Mouse (Mus musculus): ENCODE data around the gene Lmx1a.

Gene Lmx1a

DNA sequence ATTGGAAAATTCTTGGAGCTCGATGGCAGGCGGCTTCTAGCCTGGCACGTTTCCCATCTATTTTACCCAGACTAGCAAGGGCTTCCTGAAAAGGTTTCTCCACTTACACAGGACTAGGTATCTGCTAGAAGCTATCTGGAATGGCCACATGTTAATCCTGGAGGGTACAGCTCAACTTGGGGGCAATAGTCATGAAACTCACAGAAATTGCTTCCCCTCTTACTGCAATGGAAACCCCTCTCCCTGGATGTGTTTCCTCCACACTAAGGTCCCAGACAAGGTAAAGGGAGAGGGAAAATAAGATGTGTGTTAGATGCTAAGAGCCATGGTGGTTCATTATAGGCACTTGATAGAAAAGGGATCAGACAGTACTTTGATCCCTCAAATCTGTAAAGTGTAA lies 5.7 kb downstream of the Lmx1a start:
- DNase-seq: no peak

- DNase-seq: no peak
Measured at GRCm38 (mm10) chr1:167695910-167696459, 6.9 kb downstream of the Lmx1a start.

- no peak for DNase-seq
Measured at GRCm38 (mm10) chr1:167699706-167700105, 10.7 kb downstream of the Lmx1a start.

GRCm38 (mm10) chr1:167700221-167700620 lies 11.2 kb downstream of the Lmx1a start:
- no peak for DNase-seq

DNA sequence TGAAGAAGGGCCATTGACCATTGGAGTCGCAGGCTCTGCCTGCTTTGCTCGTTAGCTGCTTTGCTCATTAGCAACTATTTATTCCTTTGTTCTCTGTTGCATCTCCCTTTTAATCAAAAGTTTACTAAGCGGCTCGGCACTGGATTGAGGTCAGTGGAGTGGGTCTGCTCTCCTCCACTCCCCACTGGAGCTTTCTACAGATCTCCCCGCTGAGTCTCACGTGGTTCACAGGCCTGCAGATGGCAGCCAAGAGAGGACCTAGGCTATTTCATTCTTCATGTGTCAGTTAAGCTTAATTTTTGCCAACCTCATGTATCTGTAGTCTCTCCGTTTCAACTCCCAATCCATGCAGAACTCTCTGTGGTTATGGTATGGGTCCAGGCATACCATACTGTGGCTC lies 16.5 kb downstream of the Lmx1a start:
- DNase-seq: no peak

DNA sequence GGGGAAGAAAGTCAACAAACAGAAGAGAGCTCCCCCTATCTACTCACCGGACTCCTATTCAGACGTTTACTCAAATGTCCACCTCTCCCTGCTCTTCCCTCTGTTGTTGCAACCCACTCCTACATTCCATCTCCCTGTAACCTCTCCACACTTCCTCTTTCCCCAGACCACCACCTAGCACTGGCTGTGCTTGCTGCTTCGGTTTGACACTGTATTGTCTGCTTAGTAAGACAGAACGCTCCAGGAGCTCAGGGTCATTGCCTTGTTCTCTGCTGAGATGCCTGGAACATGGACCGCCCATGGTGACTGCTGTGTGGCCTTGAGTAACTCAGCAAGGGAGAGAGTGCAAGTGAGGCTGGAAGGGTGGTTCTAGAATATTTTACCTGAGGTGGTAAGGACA lies 19.7 kb downstream of the Lmx1a start:
- DNase-seq: no peak

DNA sequence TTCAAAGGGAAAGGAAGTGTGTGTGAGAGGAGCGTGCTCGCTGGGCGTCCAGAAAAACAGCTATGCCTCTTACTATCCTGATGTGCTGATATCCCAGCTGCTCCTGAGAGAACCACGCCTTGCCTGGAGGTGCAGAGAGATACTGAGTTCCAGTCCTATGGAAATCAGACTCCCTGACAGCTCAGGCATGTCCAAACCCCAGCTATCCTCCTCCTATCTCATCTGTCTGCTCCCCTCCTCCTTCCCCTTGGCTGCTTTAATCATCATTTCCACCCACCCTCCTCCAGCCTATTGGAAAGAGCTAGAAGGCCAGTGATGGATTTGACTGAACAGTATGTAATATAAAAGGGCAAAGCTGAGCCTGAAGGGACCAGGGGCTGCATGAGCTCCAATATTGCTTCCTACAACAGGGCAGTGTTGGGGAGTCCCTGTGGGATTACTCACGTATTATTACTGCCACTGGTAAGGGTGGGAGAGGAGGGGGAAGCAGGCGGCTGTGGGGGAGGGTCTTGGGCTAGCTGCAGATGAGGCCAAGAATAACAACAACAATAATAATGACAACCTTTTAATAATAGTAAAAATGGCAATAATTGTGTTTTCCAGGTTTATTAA lies 26.8 kb downstream of the Lmx1a start:
- DNase-seq: no peak

DNA sequence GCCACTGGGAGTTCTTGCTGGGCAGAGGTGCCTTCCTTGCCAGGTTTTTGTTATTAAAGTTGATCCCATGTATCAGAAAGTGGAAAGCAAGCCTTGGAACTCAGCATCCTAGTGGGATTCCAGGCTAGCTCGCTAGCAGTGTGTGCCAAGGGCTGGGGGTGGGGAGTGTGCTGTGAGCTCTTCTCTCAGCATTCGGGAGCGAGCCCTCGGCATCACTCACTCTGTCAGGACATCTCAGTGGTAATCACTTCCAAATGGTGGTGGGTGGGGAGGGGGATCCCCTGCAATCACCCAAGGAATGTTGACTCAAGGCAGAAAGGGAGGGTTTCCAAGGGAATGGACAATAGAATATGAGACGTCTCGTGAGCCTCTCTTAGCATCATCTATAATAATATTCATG lies 45.4 kb downstream of the Lmx1a start:
- DNase-seq: no peak

DNA sequence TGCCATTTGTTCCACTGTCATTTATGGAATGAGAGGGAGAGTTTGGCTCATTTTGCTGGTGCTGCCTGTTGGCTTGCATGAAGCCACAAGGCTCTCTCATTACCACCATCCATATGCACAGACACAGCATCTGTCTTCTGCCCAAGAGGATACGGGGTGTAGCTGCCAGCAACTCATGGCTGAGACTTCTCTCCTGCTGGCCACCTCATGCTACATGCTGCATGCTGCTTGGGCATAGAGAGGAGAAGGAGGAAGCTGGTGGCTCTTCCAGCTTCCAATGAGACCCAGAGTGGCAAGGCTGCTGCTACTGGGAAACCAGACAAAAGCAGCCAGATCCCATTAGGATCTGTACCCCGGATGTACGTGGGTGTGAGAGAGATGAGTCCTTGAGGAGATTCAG lies 47.8 kb downstream of the Lmx1a start:
- no peak for DNase-seq

DNA sequence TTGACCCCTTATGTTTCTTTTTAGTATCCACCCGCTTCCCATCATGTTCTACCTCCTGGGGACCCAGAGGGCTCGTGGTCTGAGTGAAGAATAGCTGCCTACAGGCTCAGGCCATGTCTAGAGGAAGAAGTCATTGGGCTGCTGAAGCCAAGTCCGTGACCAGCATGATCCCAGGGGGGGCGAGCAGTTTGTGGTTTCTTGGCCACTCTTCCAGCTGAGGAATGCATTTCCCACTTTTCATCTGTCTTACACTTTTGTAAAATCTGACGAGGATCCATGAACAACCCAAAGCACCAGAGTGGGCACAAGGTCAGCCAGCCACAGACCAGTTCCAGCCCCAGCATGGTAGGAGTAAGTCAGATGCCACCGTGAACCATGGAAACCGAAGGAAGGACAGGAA lies 50.2 kb downstream of the Lmx1a start:
- no peak for DNase-seq

- no peak for DNase-seq
Measured at GRCm38 (mm10) chr1:167746676-167747075, 57.6 kb downstream of the Lmx1a start.

GRCm38 (mm10) chr1:167752661-167753060 lies 63.6 kb downstream of the Lmx1a start:
- peak; percentile 53 for DNase-seq

GRCm38 (mm10) chr1:167754085-167754484 lies 65.0 kb downstream of the Lmx1a start:
- DNase-seq: no peak

GRCm38 (mm10) chr1:167754636-167755522 lies 65.8 kb downstream of the Lmx1a start:
- no peak for DNase-seq

- DNase-seq: no peak
Measured at GRCm38 (mm10) chr1:167758208-167758607, 69.2 kb downstream of the Lmx1a start.

DNA sequence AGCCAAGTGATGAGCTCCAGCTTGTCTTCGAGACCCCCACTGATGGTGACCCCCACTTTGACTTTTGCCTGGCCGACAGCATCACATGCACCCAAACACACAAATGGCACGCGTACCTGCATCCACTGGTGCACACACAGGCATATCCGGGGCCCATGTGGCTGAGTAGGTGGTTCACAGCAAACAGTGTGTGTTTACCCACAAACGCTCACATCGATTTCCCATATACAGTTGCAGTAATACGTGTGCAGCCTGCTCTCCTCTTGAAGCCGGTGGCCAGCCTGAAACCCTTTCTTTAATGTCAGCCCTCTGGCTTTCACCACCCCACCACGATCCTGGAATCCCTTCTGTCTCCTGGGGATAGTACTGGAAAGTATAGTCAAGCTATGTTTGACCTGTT lies 71.3 kb downstream of the Lmx1a start:
- no peak for DNase-seq

GRCm38 (mm10) chr1:167761785-167762223 lies 72.8 kb downstream of the Lmx1a start:
- DNase-seq: no peak

DNA sequence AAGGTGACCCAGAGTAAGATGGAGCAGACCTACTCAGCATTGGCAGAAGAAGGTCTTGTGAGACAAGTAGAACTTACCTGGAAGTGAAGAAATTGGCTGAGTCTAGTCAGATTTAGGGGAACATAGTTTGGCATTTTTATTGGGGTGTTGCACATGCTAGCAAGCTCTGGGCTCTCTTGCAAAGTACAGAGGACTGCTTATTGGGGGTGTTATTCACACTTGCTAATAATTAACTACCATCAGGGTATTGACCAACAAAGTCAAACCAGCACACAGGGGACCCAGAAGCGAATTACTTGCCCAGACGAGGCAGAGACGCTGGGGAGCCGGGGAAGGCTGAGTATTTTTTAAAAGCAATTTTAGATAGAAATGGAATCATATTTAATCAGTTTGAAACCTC lies 77.6 kb downstream of the Lmx1a start:
- no peak for DNase-seq

GRCm38 (mm10) chr1:167770457-167770856 lies 81.4 kb downstream of the Lmx1a start:
- DNase-seq: no peak

- DNase-seq: no peak
Measured at GRCm38 (mm10) chr1:167779766-167780488, 90.9 kb downstream of the Lmx1a start.

DNA sequence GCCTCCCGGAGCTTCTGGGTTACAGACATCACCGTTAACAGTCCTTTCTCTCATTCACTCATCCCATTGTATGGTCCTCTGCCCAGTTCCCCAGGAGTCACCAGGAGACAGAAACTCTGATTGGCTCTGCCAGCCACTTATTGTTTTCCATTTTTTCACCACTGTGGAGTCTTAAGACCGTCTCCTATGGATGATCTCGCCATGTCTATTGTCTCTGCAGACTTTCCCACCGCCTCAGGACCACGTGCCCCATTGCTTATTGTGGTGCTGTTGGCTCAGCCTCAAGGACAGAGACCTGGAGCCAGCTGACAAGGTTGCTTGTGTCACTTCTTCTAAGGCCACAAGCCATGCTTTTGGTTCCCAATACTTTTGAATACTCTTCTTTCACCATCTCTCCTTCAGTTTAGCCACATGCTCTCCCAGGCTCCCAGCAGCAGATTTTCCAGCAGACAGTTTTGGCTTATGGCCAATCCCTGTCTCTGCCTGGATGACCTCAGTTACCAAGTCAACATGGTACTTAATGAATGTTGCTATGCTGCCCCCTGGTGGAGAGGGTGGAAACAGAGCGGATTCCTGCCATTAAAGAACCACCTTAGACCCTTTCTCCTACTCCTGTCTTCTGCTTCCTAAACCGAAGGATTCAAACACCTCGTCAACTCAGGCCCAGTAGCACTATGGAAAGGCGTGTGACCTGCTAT lies 92.9 kb downstream of the Lmx1a start:
- peak; percentile 73 for DNase-seq

DNA sequence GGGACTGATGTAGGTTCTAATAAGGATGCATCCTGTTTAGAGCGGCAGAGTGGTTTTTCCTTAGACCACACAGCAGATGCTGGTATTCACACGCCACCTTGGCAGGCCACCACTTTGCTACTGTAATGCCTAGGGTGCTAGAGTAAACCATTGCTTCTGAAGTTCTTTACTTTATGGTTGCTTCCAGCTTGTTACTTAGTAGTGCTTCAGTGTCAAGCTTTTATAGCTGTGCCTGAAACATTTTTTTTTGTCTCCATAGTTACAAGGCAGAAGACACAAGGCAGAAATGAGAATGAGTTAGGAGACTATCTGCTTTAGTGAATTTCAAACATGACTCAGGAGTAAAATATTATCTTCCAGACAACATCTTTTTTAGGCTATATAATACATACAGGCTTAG lies 95.0 kb downstream of the Lmx1a start:
- DNase-seq: no peak
